Mouse (Mus musculus) ES-E14 (cell line): ENCODE measurements around the gene Scel. TPM values are rescaled to one million over a fixed set of nuclear protein-coding genes. Genes with fewer than 3 reads are reported as not detected.

ENCODE experiments used
- DNase-seq: peaks from one replicate; pipeline ENCODE4 v3.0.0-alpha.2; 2013; ENCODE audit warnings: low read depth, low spot score
- H3K27ac ChIP-seq: 2 replicates; pipeline ENCODE4 v1.5.1; 2012; ENCODE audit warnings: low read depth, mild to moderate bottlenecking, low read length, moderate library complexity, mixed read lengths; ENCODE audit not compliant: poor library complexity, insufficient read depth, severe bottlenecking
- H3K36me3 ChIP-seq: 2 replicates; pipeline ENCODE4 v1.6.1; 2012; ENCODE audit warnings: mild to moderate bottlenecking, low read length, moderate library complexity, mixed read lengths; ENCODE audit not compliant: control insufficient read depth, poor library complexity, insufficient read depth, severe bottlenecking
- H3K4me1 ChIP-seq, 2 experiments: fragments of 150-350 bp in 1 of 2; sonication (generic) in 1 of 2; 2 replicates each; pipeline ENCODE4 v1.6.1; 2012; ENCODE audit warnings: low read length in 2 of 2, mild to moderate bottlenecking in 1 of 2, mixed read lengths in 1 of 2; ENCODE audit not compliant: control insufficient read depth in 2 of 2, insufficient read depth in 2 of 2, poor library complexity in 1 of 2
- H3K4me3 ChIP-seq, 2 experiments: fragments of 150-350 bp in 1 of 2; sonication (generic) in 1 of 2; 2 replicates each; pipeline ENCODE4 v1.5.1; 2012; ENCODE audit warnings: low read length in 2 of 2, low read depth in 1 of 2, mild to moderate bottlenecking in 1 of 2, mixed read lengths in 1 of 2; ENCODE audit not compliant: insufficient read depth in 1 of 2, poor library complexity in 1 of 2, severe bottlenecking in 1 of 2
- H3K9ac ChIP-seq: 2 replicates; pipeline ENCODE4 v1.6.1; 2012; ENCODE audit warnings: low read depth, mild to moderate bottlenecking, low read length, mixed read lengths; ENCODE audit not compliant: poor library complexity, insufficient read depth, severe bottlenecking
- H3K9me3 ChIP-seq: fragments of 150-350 bp; sonication (generic); 2 replicates; pipeline ENCODE4 v1.6.1; 2012; ENCODE audit warnings: low read depth, mild to moderate bottlenecking, low read length; ENCODE audit not compliant: control insufficient read depth, insufficient read depth
- CHD2 ChIP-seq: IDR thresholded peaks from 2 replicates; pipeline ENCODE4 v1.6.1; 2014; ENCODE audit warnings: mild to moderate bottlenecking, low read depth, low read length, inconsistent platforms
- HCFC1 ChIP-seq: IDR thresholded peaks from 2 replicates; pipeline ENCODE4 v1.6.1; 2012; ENCODE audit warnings: low read length, inconsistent platforms, borderline replicate concordance; ENCODE audit not compliant: insufficient read depth
- MAFK ChIP-seq: IDR thresholded peaks from 2 replicates; pipeline ENCODE4 v1.6.1; 2014; ENCODE audit warnings: mild to moderate bottlenecking, low read depth, low read length, inconsistent platforms; ENCODE audit not compliant: insufficient read depth
- ZC3H11A ChIP-seq: IDR thresholded peaks from 2 replicates; pipeline ENCODE4 v1.6.1; 2012; ENCODE audit warnings: low read depth, mild to moderate bottlenecking, inconsistent platforms, low read length, borderline replicate concordance
- ZNF384 ChIP-seq: IDR thresholded peaks from 2 replicates; pipeline ENCODE4 v1.6.1; 2012; ENCODE audit warnings: low read depth, low read length, inconsistent platforms
- in situ Hi-C, 2 experiments: fragments of 600-800 bp; cut with MboI; formaldehyde crosslinking; loops; one replicate each; pipeline ENCODE4 v1.15.1; 2025; ENCODE audit warnings: low sequenced_read_pairs in 2 of 2, inconsistent platforms in 1 of 2; ENCODE audit not compliant: unreplicated experiment in 2 of 2
- total RNA-seq: library from RNA; depleted of rRNA; stranded (reverse); fragments of 300-350 nt; gene quantifications from 2 replicates; pipeline ENCODE4 v1.2.3, GENCODE M21; 2012

Scel gene
- total RNA-seq, 1 experiment = 0.49 TPM

- no peak overlapping the region for H3K9ac ChIP-seq
- H3K4me1 ChIP-seq = no peaks in the 10 kb centered on the region
- DNase-seq = no peak
- H3K4me3 ChIP-seq = no peak overlapping the region
- TF ChIP-seq CHD2 (no peak), ZNF384 (no peak), ZC3H11A (no peak)
- H3K27ac ChIP-seq = no peak overlapping the region
- no peaks in the 10 kb centered on the region for H3K9me3 ChIP-seq
- in situ Hi-C loops = no loop called here
- H3K36me3 ChIP-seq = no peaks in the 10 kb centered on the region
Measured at GRCm38 (mm10) chr14:103526286-103526685, 13.1 kb downstream of the Scel start.

- no peaks in the 10 kb centered on the region for H3K9me3 ChIP-seq
- no peak for DNase-seq
Measured at GRCm38 (mm10) chr14:103529733-103530367, 16.7 kb downstream of the Scel start.

GRCm38 (mm10) chr14:103531722-103532341, 18.7 kb downstream of the Scel start:
- Histone ChIP-seq H3K9ac (no peak overlapping the region), H3K4me3 (no peak overlapping the region), H3K4me1 (no peaks in the 10 kb centered on the region), H3K36me3 (no peaks in the 10 kb centered on the region), H3K27ac (no peak overlapping the region), H3K9me3 (no peaks in the 10 kb centered on the region)
- no peak for TF ChIP-seq ZC3H11A
- TF ChIP-seq ZNF384 = no peak
- no peak for TF ChIP-seq HCFC1
- no peak for TF ChIP-seq CHD2
- no peak for TF ChIP-seq MAFK
- in situ Hi-C loops = no loop called here
- no peak for DNase-seq

More at GRCm38 (mm10) chr14:103529733-103530367, 16.7 kb downstream of the Scel start:
- H3K4me3 ChIP-seq = no peak overlapping the region
- TF ChIP-seq ZNF384 (no peak), HCFC1 (no peak), ZC3H11A (no peak), CHD2 (no peak), MAFK (no peak)
- no peak overlapping the region for H3K9ac ChIP-seq
- no peak overlapping the region for H3K27ac ChIP-seq
- in situ Hi-C loops = no loop called here
- H3K36me3 ChIP-seq = no peaks in the 10 kb centered on the region
- no peaks in the 10 kb centered on the region for H3K4me1 ChIP-seq

GRCm38 (mm10) chr14:103535511-103536024, 22.4 kb downstream of the Scel start:
- Histone ChIP-seq H3K27ac (no peak overlapping the region), H3K9me3 (no peaks in the 10 kb centered on the region), H3K9ac (no peak overlapping the region), H3K36me3 (no peaks in the 10 kb centered on the region), H3K4me3 (no peak overlapping the region), H3K4me1 (no peaks in the 10 kb centered on the region)
- no peak for DNase-seq
- TF ChIP-seq HCFC1 = no peak
- in situ Hi-C loops = loop anchor here in 1 of 2 experiments (5.0 kb wide), 1 partner anchor 523 kb away; no protein-coding TSS in a partner anchor

- no peak for DNase-seq
- in situ Hi-C loops = loop anchor here in 1 of 2 experiments (5.0 kb wide), 1 partner anchor 524 kb away; no protein-coding TSS in a partner anchor
- H3K4me1 ChIP-seq = no peaks in the 10 kb centered on the region
- TF ChIP-seq ZC3H11A (no peak), CHD2 (no peak), ZNF384 (no peak), MAFK (no peak), HCFC1 (no peak)
- H3K9me3 ChIP-seq = no peaks in the 10 kb centered on the region
- no peak overlapping the region for H3K27ac ChIP-seq
- H3K4me3 ChIP-seq = no peak overlapping the region
- no peaks in the 10 kb centered on the region for H3K36me3 ChIP-seq
- no peak overlapping the region for H3K9ac ChIP-seq
Measured at GRCm38 (mm10) chr14:103536334-103536733, 23.2 kb downstream of the Scel start.
